Mouse (Mus musculus) thymus, postnatal 25 days (tissue): ENCODE data around the gene Selenbp1.
"Not testable (repeated sequence)": the region's sequence is repeated elsewhere in the genome, so short reads cannot be mapped to it uniquely, and the experiment has no call there.

Experiments used
- DNase-seq: peaks from one replicate; pipeline ENCODE4 v3.0.0; 2022

Gene Selenbp1

DNA sequence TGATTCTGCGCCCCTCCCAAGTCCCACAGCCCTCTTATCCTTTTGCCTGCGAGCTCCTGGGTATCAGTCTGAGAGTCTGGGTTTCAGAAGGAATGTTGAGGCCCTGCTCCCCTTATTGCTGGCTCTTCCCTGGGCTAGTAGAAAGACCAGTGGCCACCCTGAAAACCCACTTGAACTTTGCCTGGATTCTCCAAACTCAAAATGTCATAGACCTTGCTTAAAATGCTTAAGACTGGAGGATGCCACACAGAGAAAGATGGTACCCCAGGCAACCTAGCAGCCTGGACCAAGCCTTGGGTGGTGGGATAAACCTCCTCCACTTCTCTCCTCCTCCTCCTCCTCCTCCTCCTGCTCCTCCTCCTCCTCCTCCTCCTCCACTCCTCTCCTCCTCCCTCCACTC lies 748 bp downstream of the Selenbp1 start:
- DNase-seq: not testable (repeated sequence)

DNA sequence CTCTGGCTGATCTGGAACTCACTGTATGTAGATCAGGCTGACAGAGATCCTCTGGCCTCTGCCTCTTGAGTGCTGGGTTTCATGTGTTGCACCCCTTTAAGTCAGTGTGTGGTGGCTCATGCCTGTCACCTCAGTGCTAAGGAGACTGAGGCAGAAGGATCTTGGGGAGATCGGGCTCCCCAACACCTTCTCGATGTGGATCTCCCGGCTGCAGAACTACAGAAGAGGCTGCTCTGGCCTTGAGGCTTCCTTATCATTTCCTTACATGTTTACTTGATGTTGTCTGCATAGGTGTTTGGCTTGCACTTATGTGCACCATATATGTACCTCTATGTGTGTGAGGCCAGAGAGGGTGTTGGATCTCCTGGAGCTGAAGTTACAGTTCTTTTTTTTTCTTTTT lies 1.7 kb downstream of the Selenbp1 start:
- not testable (repeated sequence) for DNase-seq

DNA sequence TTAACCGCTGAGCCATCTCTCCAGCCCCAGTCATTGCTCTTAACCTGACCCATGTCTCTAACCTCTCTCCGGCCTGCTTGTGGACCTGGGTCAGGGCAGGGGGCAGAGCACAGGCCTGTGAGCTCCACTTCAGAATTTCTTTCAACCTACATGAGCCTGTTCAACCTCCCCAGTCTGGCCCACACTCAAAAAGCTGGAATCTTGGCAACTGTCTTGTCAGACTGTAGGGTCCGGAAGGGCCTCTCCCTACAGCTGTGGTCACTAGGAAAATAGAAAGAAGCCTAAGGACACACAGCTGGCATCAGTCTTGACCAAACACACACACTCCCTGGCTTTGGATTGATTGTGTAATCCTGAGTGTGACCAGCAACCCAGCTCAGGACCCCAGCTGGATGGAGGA lies 2.5 kb downstream of the Selenbp1 start:
- not testable (repeated sequence) for DNase-seq

GRCm38 (mm10) chr3:94936147-94936546 lies 3.3 kb downstream of the Selenbp1 start:
- DNase-seq: not testable (repeated sequence)

DNA sequence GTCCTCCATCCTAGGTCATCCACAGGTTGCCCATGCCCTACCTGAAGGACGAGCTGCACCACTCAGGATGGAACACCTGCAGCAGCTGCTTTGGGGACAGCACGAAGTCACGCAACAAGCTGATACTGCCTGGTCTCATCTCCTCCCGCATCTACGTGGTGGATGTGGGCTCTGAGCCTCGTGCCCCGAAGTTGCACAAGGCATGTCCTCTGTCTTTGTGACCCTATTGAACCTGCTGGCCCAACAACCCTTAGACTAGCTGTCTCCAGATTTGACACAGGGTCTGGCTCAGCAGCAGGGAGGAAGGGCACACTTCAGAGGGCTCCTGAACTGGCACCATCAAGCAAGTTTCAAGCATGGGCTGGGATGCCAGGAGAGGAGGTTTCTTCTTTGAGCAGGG lies 4.3 kb downstream of the Selenbp1 start:
- not testable (repeated sequence) for DNase-seq

GRCm38 (mm10) chr3:94940033-94940432 lies 7.2 kb downstream of the Selenbp1 start:
- not testable (repeated sequence) for DNase-seq

GRCm38 (mm10) chr3:94942211-94942967 lies 9.5 kb downstream of the Selenbp1 start:
- not testable (repeated sequence) for DNase-seq

- DNase-seq: not testable (repeated sequence)
Observed at GRCm38 (mm10) chr3:94943706-94944105, 10.8 kb downstream of the Selenbp1 start.

DNA sequence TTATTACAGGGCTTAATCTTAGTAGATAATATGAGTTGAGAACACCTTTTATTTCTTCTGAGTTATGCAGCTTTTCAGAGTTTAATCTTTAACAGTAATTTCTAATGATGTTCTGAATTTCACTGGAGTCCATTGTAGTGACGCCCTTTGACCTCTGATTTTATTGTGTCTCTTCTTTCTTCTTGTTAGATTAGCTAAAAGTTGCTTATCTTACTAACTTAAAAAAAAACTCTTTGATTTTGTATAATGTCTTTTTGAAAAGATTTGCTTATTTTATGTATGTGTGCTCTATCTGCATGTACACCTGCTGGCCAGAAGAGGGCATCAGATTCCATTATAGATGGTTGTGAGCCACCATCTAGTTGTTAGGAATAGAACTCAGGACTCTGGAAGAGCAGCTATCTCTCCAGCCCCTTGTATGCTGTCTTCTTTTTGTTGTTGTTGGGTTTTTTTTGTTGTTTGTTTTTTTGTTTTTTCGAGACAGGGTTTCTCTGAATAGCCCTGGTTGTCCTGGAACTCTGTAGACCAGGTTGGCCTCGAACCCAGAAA lies 15.3 kb downstream of the Selenbp1 start:
- no peak for DNase-seq

- no peak for DNase-seq
Observed at GRCm38 (mm10) chr3:94949645-94950044, 16.8 kb downstream of the Selenbp1 start.

DNA sequence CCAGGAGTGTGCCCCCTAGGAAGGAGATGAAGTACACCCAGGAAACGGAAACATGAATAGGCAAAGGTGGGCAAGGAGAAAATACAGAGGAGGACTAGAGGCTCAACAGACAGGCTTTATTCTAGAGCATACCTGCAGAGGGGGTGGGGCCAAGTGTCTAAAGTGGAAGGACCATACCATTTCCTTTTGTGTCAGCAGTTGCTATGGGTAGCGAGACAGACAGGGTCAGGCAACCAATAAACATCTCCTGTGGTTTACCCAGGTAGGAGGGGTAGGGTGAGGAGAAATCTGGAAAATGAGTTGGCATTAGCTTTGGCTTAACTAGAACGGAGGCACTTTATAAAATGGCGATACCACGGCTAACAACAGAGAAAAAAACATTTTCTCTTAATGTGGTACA lies 19.9 kb downstream of the Selenbp1 start:
- DNase-seq: peak; percentile 59

- DNase-seq: no peak
Observed at GRCm38 (mm10) chr3:94953384-94953763, 20.5 kb downstream of the Selenbp1 start.

- DNase-seq: peak; percentile 90
Observed at GRCm38 (mm10) chr3:94953764-94954616, 21.1 kb downstream of the Selenbp1 start, which contains the start of gene Rfx5. Rfx5 (plus strand) TSS chr3:94954075.

DNA sequence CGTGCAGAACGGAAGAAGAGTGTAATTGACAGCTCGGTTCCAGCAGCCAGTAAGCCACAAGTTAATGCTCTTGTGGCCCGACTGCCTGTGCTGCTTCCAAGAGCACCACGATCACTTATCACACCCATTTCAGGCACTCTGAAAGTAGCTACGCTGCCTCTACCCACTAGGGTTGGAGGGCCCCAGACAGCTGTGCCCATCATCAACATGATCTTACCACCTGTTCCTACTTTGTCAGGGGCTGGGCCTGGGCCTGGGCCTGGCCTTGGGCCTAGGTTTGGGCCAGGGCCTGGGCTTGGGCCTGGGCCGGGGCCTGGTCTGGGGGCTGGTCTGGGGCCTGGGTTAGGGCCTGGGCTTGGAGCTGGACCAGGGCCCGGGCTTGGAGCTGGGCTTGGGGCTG lies 25.4 kb downstream of the Selenbp1 start:
- DNase-seq: no peak

DNA sequence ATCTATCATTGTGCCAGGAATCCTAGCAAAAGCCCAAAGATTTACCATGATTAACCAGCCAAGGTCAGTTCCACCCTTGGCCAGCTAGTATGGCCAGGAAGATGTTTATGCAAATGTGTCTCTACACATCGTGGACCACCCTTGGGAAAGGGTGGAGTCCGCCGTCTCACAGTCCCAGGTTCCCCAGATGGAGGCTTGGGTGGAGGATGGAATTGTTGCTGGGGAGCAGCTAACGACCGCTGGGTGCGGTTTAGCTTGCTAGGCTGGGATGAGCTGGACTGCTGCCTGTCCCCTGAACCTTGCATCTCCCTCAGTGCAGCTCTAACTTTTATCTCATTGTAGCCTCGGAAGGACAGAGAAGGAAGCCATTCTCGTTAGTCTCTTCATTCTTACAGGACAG lies 27.0 kb downstream of the Selenbp1 start:
- DNase-seq: no peak

GRCm38 (mm10) chr3:94960322-94960721 lies 27.5 kb downstream of the Selenbp1 start:
- no peak for DNase-seq

GRCm38 (mm10) chr3:94964989-94965388 lies 32.1 kb downstream of the Selenbp1 start:
- DNase-seq: no peak

- no peak for DNase-seq
Observed at GRCm38 (mm10) chr3:94965878-94966277, 33.0 kb downstream of the Selenbp1 start.

GRCm38 (mm10) chr3:94972552-94972951 lies 39.7 kb downstream of the Selenbp1 start:
- DNase-seq: no peak

DNA sequence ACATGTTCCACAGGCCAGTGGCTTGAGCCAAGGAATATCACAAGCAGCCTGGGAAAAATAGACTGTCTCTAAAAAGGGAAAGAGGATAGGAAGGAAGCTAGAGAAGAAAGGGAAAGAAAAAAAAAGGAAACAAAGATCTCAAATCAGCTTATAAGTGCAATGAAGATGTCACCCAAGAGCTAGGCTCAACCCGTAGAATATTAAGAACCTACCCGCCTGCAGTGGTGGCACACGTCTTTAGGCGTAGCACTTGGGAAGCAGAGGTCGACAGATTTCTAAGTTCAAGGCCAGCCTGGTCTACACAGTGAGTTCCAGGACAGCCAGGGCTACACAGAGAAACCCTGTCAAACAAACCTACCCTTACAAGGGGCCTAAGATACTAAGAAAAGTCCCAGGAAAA lies 40.8 kb downstream of the Selenbp1 start:
- DNase-seq: no peak

- DNase-seq: no peak
Observed at GRCm38 (mm10) chr3:94974026-94974527, 41.2 kb downstream of the Selenbp1 start.

GRCm38 (mm10) chr3:94974528-94975422 lies 41.9 kb downstream of the Selenbp1 start, which contains the start of gene Pi4kb:
Pi4kb (plus strand) TSS chr3:94974731.
- DNase-seq: peak; percentile 88
